Mouse (Mus musculus) heart, adult 2 months (tissue): Measurements from ENCODE around the gene Agxt2. TPM values are rescaled to one million over a fixed set of nuclear protein-coding genes. Genes with fewer than 3 reads are reported as not detected.

Source experiments
- DNase-seq, 2 experiments: peaks; one replicate each; pipeline ENCODE4 v3.0.0; 2021
- H3K27ac ChIP-seq: fragments of 200-600 bp; 2 replicates; pipeline ENCODE4 v1.8.1; 2022
- H3K27me3 ChIP-seq: fragments of 200-500 bp; 2 replicates; pipeline ENCODE4 v1.6.1; 2012; ENCODE audit warnings: mild to moderate bottlenecking, low read length, inconsistent platforms, mixed read lengths; ENCODE audit not compliant: control insufficient read depth, insufficient read depth
- H3K36me3 ChIP-seq: fragments of 200-500 bp; 2 replicates; pipeline ENCODE4 v1.6.1; 2012; ENCODE audit warnings: low read length, inconsistent platforms; ENCODE audit not compliant: control insufficient read depth, insufficient read depth
- H3K4me1 ChIP-seq: fragments of 200-500 bp; 2 replicates; pipeline ENCODE4 v1.6.1; 2011; ENCODE audit warnings: low read length; ENCODE audit not compliant: control insufficient read depth, insufficient read depth
- H3K4me3 ChIP-seq: fragments of 200-600 bp; 2 replicates; pipeline ENCODE4 v1.8.1; 2022
- H3K79me2 ChIP-seq: fragments of 200-500 bp; replicated peaks from 2 replicates; pipeline ENCODE4 v1.6.1; 2012; ENCODE audit warnings: mild to moderate bottlenecking, inconsistent platforms, low read length, moderate library complexity, mixed read lengths; ENCODE audit not compliant: control insufficient read depth, insufficient read depth
- H3K9ac ChIP-seq: fragments of 200-500 bp; 2 replicates; pipeline ENCODE4 v1.6.1; 2012; ENCODE audit warnings: low read depth, mild to moderate bottlenecking, control low read depth, inconsistent platforms, low read length, mixed read lengths
- CTCF ChIP-seq: fragments of 200-600 bp; IDR thresholded peaks from 2 replicates; pipeline ENCODE4 v1.8.1; 2022; ENCODE audit warnings: antibody characterized with exemption, mild to moderate bottlenecking, moderate library complexity
- EP300 ChIP-seq: fragments of 200-500 bp; IDR thresholded peaks from 2 replicates; pipeline ENCODE4 v1.6.1; 2011; ENCODE audit warnings: low read depth, low read length, control low read depth; ENCODE audit not compliant: insufficient read depth
- POLR2A ChIP-seq: fragments of 200-500 bp; IDR thresholded peaks from 2 replicates; pipeline ENCODE4 v1.6.1; 2011; ENCODE audit warnings: mild to moderate bottlenecking, low read depth, low read length, control low read depth; ENCODE audit not compliant: insufficient read depth
- WGBS: fragments of 180-500 bp; shearing (Covaris S2); methylation state at CpG from one replicate; pipeline ENCODE4 v1.1.7; 2018; 5-methylcytosine and 5-hydroxymethylcytosine counted together
- intact Hi-C: fragments of 180-260 bp; cut with DNase I; formaldehyde crosslinking; loops from one replicate; pipeline ENCODE4 v1.15.1; 2025
- polyA plus RNA-seq: library from polyadenylated mRNA; depleted of rRNA; stranded (reverse); fragments of >200 nt; gene quantifications from 2 replicates; pipeline ENCODE4 v1.2.3, GENCODE M21; 2012
- total RNA-seq, 2 experiments: library from RNA; stranded (reverse); gene quantifications; 2 replicates each; pipeline ENCODE4 v1.2.3; 2021

The Agxt2 gene
- total and polyA plus RNA-seq, 3 experiments, result not detected

- no peaks in the 10 kb centered on the region for H3K4me1 ChIP-seq
- TF ChIP-seq POLR2A (no peak), EP300 (no peak), CTCF (no peak)
- H3K27me3 ChIP-seq, result no peaks in the 10 kb centered on the region
- no peak overlapping the region for H3K27ac ChIP-seq
- 82% methylated on average over 6 of the region's 6 CpGs for WGBS
- no peak overlapping the region for H3K4me3 ChIP-seq
- intact Hi-C loops, result no loop called here
- H3K9ac ChIP-seq, result no peak overlapping the region
- no peak for DNase-seq
- no peaks in the 10 kb centered on the region for H3K36me3 ChIP-seq
- no peaks in the 10 kb centered on the region for H3K79me2 ChIP-seq
These were observed 55.3 kb downstream of the Agxt2 start for GRCm38 (mm10) chr15:10413656-10414055.

GRCm38 (mm10) chr15:10421138-10421784 lies 62.9 kb downstream of the Agxt2 start:
- H3K27ac ChIP-seq, result no peak overlapping the region
- no peaks in the 10 kb centered on the region for H3K36me3 ChIP-seq
- DNase-seq, result no peak
- H3K27me3 ChIP-seq, result no peaks in the 10 kb centered on the region
- WGBS, result 45% methylated on average over 7 of the region's 7 CpGs
- H3K4me1 ChIP-seq, result no peaks in the 10 kb centered on the region
- H3K9ac ChIP-seq, result no peak overlapping the region
- intact Hi-C loops, result no loop called here
- TF ChIP-seq CTCF, result no peak
- no peak for TF ChIP-seq POLR2A
- no peak for TF ChIP-seq EP300
- H3K79me2 ChIP-seq, result no peaks in the 10 kb centered on the region
- no peak overlapping the region for H3K4me3 ChIP-seq

- no peaks in the 10 kb centered on the region for H3K27me3 ChIP-seq
- H3K27ac ChIP-seq, result no peak overlapping the region
- no peak overlapping the region for H3K4me3 ChIP-seq
- no peak for DNase-seq
- no peaks in the 10 kb centered on the region for H3K36me3 ChIP-seq
- no peaks in the 10 kb centered on the region for H3K79me2 ChIP-seq
- 78% methylated on average over 1 of the region's 1 CpGs for WGBS
- H3K4me1 ChIP-seq, result no peaks in the 10 kb centered on the region
- intact Hi-C loops, result no loop called here
- no peak for TF ChIP-seq EP300
- no peak for TF ChIP-seq POLR2A
- TF ChIP-seq CTCF, result no peak
- no peak overlapping the region for H3K9ac ChIP-seq
These were observed 63.4 kb downstream of the Agxt2 start for GRCm38 (mm10) chr15:10421785-10422144.

GRCm38 (mm10) chr15:10426124-10426523 lies 67.8 kb downstream of the Agxt2 start:
- Histone ChIP-seq H3K9ac (no peak overlapping the region), H3K27me3 (no peaks in the 10 kb centered on the region), H3K36me3 (no peaks in the 10 kb centered on the region), H3K4me1 (no peaks in the 10 kb centered on the region), H3K27ac (no peak overlapping the region), H3K79me2 (no peaks in the 10 kb centered on the region), H3K4me3 (no peak overlapping the region)
- whole genome bisulfite sequencing, result 60% methylated on average over 6 of the region's 6 CpGs
- DNase-seq, result no peak
- TF ChIP-seq POLR2A, result no peak
- no peak for TF ChIP-seq CTCF
- no peak for TF ChIP-seq EP300
- intact Hi-C loops, result no loop called here

GRCm38 (mm10) chr15:10426545-10427266 lies 68.4 kb downstream of the Agxt2 start:
- WGBS, result 88% methylated on average over 13 of the region's 13 CpGs
- Histone ChIP-seq H3K27me3 (no peaks in the 10 kb centered on the region), H3K27ac (no peak overlapping the region), H3K79me2 (no peaks in the 10 kb centered on the region), H3K36me3 (no peaks in the 10 kb centered on the region), H3K4me1 (no peaks in the 10 kb centered on the region), H3K4me3 (no peak overlapping the region), H3K9ac (no peak overlapping the region)
- TF ChIP-seq EP300 (no peak), POLR2A (no peak), CTCF (no peak)
- intact Hi-C loops, result no loop called here
- no peak for DNase-seq

GRCm38 (mm10) chr15:10436893-10437292 lies 78.6 kb downstream of the Agxt2 start:
- no peak for DNase-seq
- Histone ChIP-seq H3K27me3 (no peaks in the 10 kb centered on the region), H3K79me2 (no peaks in the 10 kb centered on the region), H3K4me1 (no peaks in the 10 kb centered on the region), H3K27ac (no peak overlapping the region), H3K9ac (no peak overlapping the region), H3K36me3 (no peaks in the 10 kb centered on the region), H3K4me3 (no peak overlapping the region)
- TF ChIP-seq EP300, result no peak
- no peak for TF ChIP-seq POLR2A
- TF ChIP-seq CTCF, result no peak
- intact Hi-C loops, result no loop called here
- WGBS, result 63% methylated on average over 1 of the region's 1 CpGs
